17 mouse cellular contexts compared by ENCODE assay signal in genomic region chr5:114113334-114113733, GRCm38 (mm10). TPM values are rescaled to one million over a fixed set of nuclear protein-coding genes. Genes with fewer than 3 reads are reported as not detected.
DNase-seq lines count a peak whose midpoint lies in the region; ATAC-seq and TF ChIP-seq lines count a peak whose summit lies in the region.
"Had no signal": no experiment of that assay in that cellular context is flagged by ENCODE, and none has a peak within 500 bp of the region (broad histone marks: within the 10 kb centered on the region; RNA-seq: fewer than 3 reads in every experiment).

No protein-coding gene starts in this region.

- H3K4me3 ChIP-seq in hindbrain, embryonic 11.5 days (ENCODE audit: low read depth, low read length), result no peak overlapping the region
- H3K4me3 ChIP-seq in hindbrain, postnatal 0 days (ENCODE audit: low read length), result no peak overlapping the region
- H3K4me3 ChIP-seq in lung, postnatal 0 days (ENCODE audit: low read depth, low read length), result no peak overlapping the region
- H3K4me3 ChIP-seq: embryonic facial prominence, embryonic 15.5 days; forebrain, embryonic 15.5 days; heart, embryonic 15.5 days had no signal

- no peaks in the 10 kb centered on the region for H3K27me3 ChIP-seq in hindbrain, embryonic 11.5 days (ENCODE audit: control insufficient read depth, insufficient read depth, low read length)
- no peaks in the 10 kb centered on the region for H3K27me3 ChIP-seq in hindbrain, postnatal 0 days (ENCODE audit: insufficient read depth, low read length)
- H3K27me3 ChIP-seq in lung, postnatal 0 days (replicated peaks; ENCODE audit: insufficient read depth, low read length), result no peaks in the 10 kb centered on the region
- H3K27me3 ChIP-seq: embryonic facial prominence, embryonic 15.5 days; forebrain, embryonic 15.5 days; heart, embryonic 15.5 days had no signal

- TF ChIP-seq EP300 in lung, postnatal 0 days (IDR thresholded peaks at IDR 0.05), result no peak

- 0 out of 2 replicates have a peak, but pooled peaks cover 7% of the 10 kb centered on the region for H3K36me3 ChIP-seq in hindbrain, embryonic 11.5 days (ENCODE audit: control insufficient read depth, insufficient read depth, low read length)
- H3K36me3 ChIP-seq in hindbrain, postnatal 0 days (ENCODE audit: insufficient read depth, low read length), result peaks cover 46% of the 10 kb centered on the region
- peaks cover 29% of the 10 kb centered on the region for H3K36me3 ChIP-seq in lung, postnatal 0 days (ENCODE audit: insufficient read depth, low read length)

- no peak overlapping the region for H3K4me2 ChIP-seq in hindbrain, embryonic 11.5 days (replicated peaks; ENCODE audit: low read depth, low read length)
- no peak overlapping the region for H3K4me2 ChIP-seq in hindbrain, postnatal 0 days (ENCODE audit: low read depth, low read length)
- no peak overlapping the region for H3K4me2 ChIP-seq in lung, postnatal 0 days (replicated peaks; ENCODE audit: low read depth, low read length)
- H3K4me2 ChIP-seq: embryonic facial prominence, embryonic 15.5 days; forebrain, embryonic 15.5 days; heart, embryonic 15.5 days had no signal

- no peak overlapping the region for H3K9ac ChIP-seq in hindbrain, embryonic 11.5 days (ENCODE audit: low read depth, low read length)
- no peak overlapping the region for H3K9ac ChIP-seq in hindbrain, postnatal 0 days (replicated peaks; ENCODE audit: low read length)
- H3K9ac ChIP-seq in lung, postnatal 0 days (replicated peaks; ENCODE audit: low read depth), result no peak overlapping the region
- H3K9ac ChIP-seq: embryonic facial prominence, embryonic 15.5 days; forebrain, embryonic 15.5 days; heart, embryonic 15.5 days had no signal

- no peaks in the 10 kb centered on the region for H3K4me1 ChIP-seq in hindbrain, embryonic 11.5 days (replicated peaks; ENCODE audit: control insufficient read depth, insufficient read depth, low read length)
- H3K4me1 ChIP-seq in hindbrain, postnatal 0 days (ENCODE audit: insufficient read depth, low read length), result no peaks in the 10 kb centered on the region
- H3K4me1 ChIP-seq in lung, postnatal 0 days (ENCODE audit: insufficient read depth, low read depth, low read length), result no peaks in the 10 kb centered on the region
- H3K4me1 ChIP-seq: embryonic facial prominence, embryonic 15.5 days; forebrain, embryonic 15.5 days; heart, embryonic 15.5 days had no signal

- no peak for TF ChIP-seq CTCF in hindbrain, postnatal 0 days (IDR thresholded peaks at IDR 0.05; ENCODE audit: low read depth)
- peak; percentile 25; the same call in 1 of the 2 replicates for TF ChIP-seq CTCF in lung, postnatal 0 days (IDR thresholded peaks at IDR 0.05)

- no peak overlapping the region for H3K27ac ChIP-seq in hindbrain, embryonic 11.5 days (ENCODE audit: low read depth, low read length)
- no peak overlapping the region for H3K27ac ChIP-seq in hindbrain, postnatal 0 days
- no peak overlapping the region for H3K27ac ChIP-seq in lung, postnatal 0 days (ENCODE audit: low read length)
- H3K27ac ChIP-seq: embryonic facial prominence, embryonic 15.5 days; forebrain, embryonic 15.5 days; heart, embryonic 15.5 days had no signal

- 80% methylated on average over 6 of the region's 6 CpGs for WGBS in hindbrain, embryonic 11.5 days
- WGBS in hindbrain, postnatal 0 days, result 82% methylated on average over 6 of the region's 6 CpGs
- WGBS in lung, postnatal 0 days, result 82% methylated on average over 6 of the region's 6 CpGs

- peak; percentile 6 for DNase-seq in hindbrain, embryonic 11.5 days (ENCODE audit: low spot score)
- no peak for DNase-seq in hindbrain, postnatal 0 days (ENCODE audit: low spot score)
- no peak for DNase-seq in lung, postnatal 0 days (ENCODE audit: low spot score)
- no peak for DNase-seq in lung, postnatal 10 days
- DNase-seq in R1 (ENCODE audit: low read depth, low spot score), result peak; percentile 57
- DNase-seq in urinary bladder, adult 18-20 months (ENCODE audit: low spot score in 2 of 2), result no peak
- no peak for DNase-seq in spleen, postnatal 10 days (ENCODE audit: low spot score in 2 of 2)
- DNase-seq: cerebellum, postnatal 14 days; gastrocnemius, postnatal 25 days; kidney, postnatal 10 days; midbrain, embryonic 14.5 days; retina, postnatal 1 day; thymus, postnatal 14 days had no signal

- ATAC-seq in hindbrain, embryonic 11.5 days (ENCODE audit: low FRiP score), result no peak
- no peak for ATAC-seq in hindbrain, postnatal 0 days
- ATAC-seq in lung, postnatal 0 days, result no peak
- ATAC-seq: forebrain, embryonic 15.5 days had no signal

- no peaks in the 10 kb centered on the region for H3K9me3 ChIP-seq in hindbrain, embryonic 11.5 days (ENCODE audit: control insufficient read depth, low read length)
- H3K9me3 ChIP-seq in hindbrain, postnatal 0 days (ENCODE audit: low read length), result no peaks in the 10 kb centered on the region
- H3K9me3 ChIP-seq in lung, postnatal 0 days (ENCODE audit: low read length), result no peaks in the 10 kb centered on the region
- H3K9me3 ChIP-seq: embryonic facial prominence, embryonic 15.5 days; forebrain, embryonic 15.5 days; heart, embryonic 15.5 days had no signal

RNA-seq across cellular contexts. Expression of gene Alkbh2, which starts 14.7 kb away (rescaled TPM):
- 9.4 and 9.8 TPM in 2 replicates for polyA plus RNA-seq in hindbrain, embryonic 11.5 days (2014; fragmentation: Nextera tagmentation; extraction: Ambion mirVana)
- 3.1 and 9.5 TPM in 2 replicates for total RNA-seq in hindbrain, postnatal 0 days (2014; rRNA removed)
- 7.6 and 8.0 TPM in 2 replicates for polyA plus RNA-seq in hindbrain, postnatal 0 days (2015; fragmentation: Nextera tagmentation; extraction: Ambion mirVana)
- polyA plus RNA-seq in lung, postnatal 0 days (2015; fragmentation: Nextera tagmentation; extraction: Ambion mirVana), result 4.1 and 4.3 TPM in 2 replicates

RNA-seq across cellular contexts. Expression of gene Ung, which starts 16.9 kb away (rescaled TPM):
- 18.1 and 25.5 TPM in 2 replicates for polyA plus RNA-seq in hindbrain, embryonic 11.5 days (2014; fragmentation: Nextera tagmentation; extraction: Ambion mirVana)
- 13.8 and 15.5 TPM in 2 replicates for total RNA-seq in hindbrain, postnatal 0 days (2014; rRNA removed)
- 13.8 and 14.0 TPM in 2 replicates for polyA plus RNA-seq in hindbrain, postnatal 0 days (2015; fragmentation: Nextera tagmentation; extraction: Ambion mirVana)
- polyA plus RNA-seq in lung, postnatal 0 days (2015; fragmentation: Nextera tagmentation; extraction: Ambion mirVana), result 4.5 and 5.5 TPM in 2 replicates

RNA-seq across cellular contexts. Expression of gene Svop, which starts 22.0 kb away (rescaled TPM):
- 26.7 and 29.6 TPM in 2 replicates for polyA plus RNA-seq in hindbrain, embryonic 11.5 days (2014; fragmentation: Nextera tagmentation; extraction: Ambion mirVana)
- 159 and 173 TPM in 2 replicates for total RNA-seq in hindbrain, postnatal 0 days (2014; rRNA removed)
- polyA plus RNA-seq in hindbrain, postnatal 0 days (2015; fragmentation: Nextera tagmentation; extraction: Ambion mirVana), result 73.8 and 81.3 TPM in 2 replicates
- polyA plus RNA-seq in lung, postnatal 0 days (2015; fragmentation: Nextera tagmentation; extraction: Ambion mirVana), result not detected in 2 replicates
- total RNA-seq: gastrocnemius, postnatal 25 days had no signal
- polyA plus RNA-seq: heart, embryonic 15.5 days; spleen, adult 2 months had no signal

RNA-seq across cellular contexts. Expression of gene Acacb, which starts 33.0 kb away (rescaled TPM):
- polyA plus RNA-seq in hindbrain, embryonic 11.5 days (2014; fragmentation: Nextera tagmentation; extraction: Ambion mirVana), result 1.4 and 1.6 TPM in 2 replicates
- total RNA-seq in hindbrain, postnatal 0 days (2014; rRNA removed), result 3.4 and 7.0 TPM in 2 replicates
- polyA plus RNA-seq in hindbrain, postnatal 0 days (2015; fragmentation: Nextera tagmentation; extraction: Ambion mirVana), result 5.1 and 6.1 TPM in 2 replicates
- polyA plus RNA-seq in lung, postnatal 0 days (2015; fragmentation: Nextera tagmentation; extraction: Ambion mirVana), result 0.54 and 1.3 TPM in 2 replicates

RNA-seq across cellular contexts. Expression of gene Usp30, which starts 48.1 kb away (rescaled TPM):
- 11.0 and 11.1 TPM in 2 replicates for polyA plus RNA-seq in hindbrain, embryonic 11.5 days (2014; fragmentation: Nextera tagmentation; extraction: Ambion mirVana)
- total RNA-seq in hindbrain, postnatal 0 days (2014; rRNA removed), result 47.2 and 54.9 TPM in 2 replicates
- 17.6 and 18.0 TPM in 2 replicates for polyA plus RNA-seq in hindbrain, postnatal 0 days (2015; fragmentation: Nextera tagmentation; extraction: Ambion mirVana)
- 8.3 and 8.7 TPM in 2 replicates for polyA plus RNA-seq in lung, postnatal 0 days (2015; fragmentation: Nextera tagmentation; extraction: Ambion mirVana)

Comparison
In these comparisons a context has a peak if more than half of its experiments do, and no peak if none do; other contexts are left out.
1. DNase-seq: peak in hindbrain, embryonic 11.5 days (single experiment) and R1 (single experiment); none in hindbrain, postnatal 0 days (single experiment), lung, postnatal 0 days (single experiment), lung, postnatal 10 days (single experiment), urinary bladder, adult 18-20 months (0 of 2) and spleen, postnatal 10 days (0 of 2).
2. RNA of gene Svop, which starts 22.0 kb away (polyA plus RNA-seq): 73.8 to 81.3 TPM in hindbrain, postnatal 0 days and 26.7 to 29.6 TPM in hindbrain, embryonic 11.5 days; not detected in lung, postnatal 0 days; every median in the first group is over 10 times any median in the second.